Mouse (Mus musculus): ENCODE measurements around the gene Cdh22.

DNA sequence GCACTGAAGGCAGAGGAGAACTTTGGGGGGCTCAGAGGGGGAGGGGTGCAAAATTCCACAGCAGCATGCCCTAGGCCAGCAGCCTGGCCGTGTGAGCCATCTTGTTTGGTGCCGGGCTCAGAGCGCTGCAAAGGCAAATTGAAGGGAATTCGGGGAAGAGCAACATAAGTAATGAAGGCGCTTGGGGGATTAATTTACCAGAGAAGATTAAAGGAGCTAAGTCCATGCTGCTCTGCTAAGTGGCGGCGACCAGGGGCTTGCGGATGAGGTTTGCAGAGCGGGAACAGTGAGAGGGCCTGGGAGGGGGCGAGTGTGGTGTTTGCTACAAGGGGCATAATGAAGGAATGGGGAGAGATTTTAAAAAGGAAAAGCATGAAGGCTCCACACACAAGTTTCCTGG, 44.7 kb upstream of the Cdh22 start:
- TF ChIP-seq GATA1 (IDR thresholded peaks at IDR 0.05; ENCODE audit: low read length) (no peak), TAL1 (IDR thresholded peaks at IDR 0.05; ENCODE audit: low read length) (no peak)

Data from erythroblast, embryonic 14.5 days (primary cell).